Mouse (Mus musculus) MEL (cell line): ENCODE measurements around the gene Ccdc182. TPM values are rescaled to one million over a fixed set of nuclear protein-coding genes. Genes with fewer than 3 reads are reported as not detected.

ENCODE experiments used
- DNase-seq: peaks from one replicate; pipeline ENCODE4 v3.0.0; 2011; ENCODE audit warnings: low read depth, low spot score
- H3K27ac ChIP-seq: 2 replicates; pipeline ENCODE4 v1.5.1; 2012; ENCODE audit warnings: low read depth, mild to moderate bottlenecking, control low read depth, low read length, moderate library complexity; ENCODE audit not compliant: control insufficient read depth
- H3K27me3 ChIP-seq, 2 experiments: fragments of 150-350 bp in 1 of 2; sonication (generic) in 1 of 2; 2 replicates each; pipeline ENCODE4 v1.6.1; 2012; ENCODE audit warnings: low read length in 2 of 2, mild to moderate bottlenecking in 2 of 2, improper control_type of control experiment in 1 of 2, moderate library complexity in 1 of 2; ENCODE audit not compliant: insufficient read depth in 2 of 2, control insufficient read depth in 1 of 2
- H3K36me3 ChIP-seq, 2 experiments: 2 replicates each; pipeline ENCODE4 v1.6.1; 2012 to 2014; ENCODE audit warnings: low read length in 2 of 2, improper control_type of control experiment in 1 of 2, inconsistent platforms in 1 of 2, mild to moderate bottlenecking in 1 of 2; ENCODE audit not compliant: insufficient read depth in 2 of 2, control insufficient read depth in 1 of 2
- H3K4me1 ChIP-seq, 2 experiments: fragments of 150-350 bp in 1 of 2; sonication (generic) in 1 of 2; 2 replicates each; pipeline ENCODE4 v1.6.1; 2012; ENCODE audit warnings: low read length in 2 of 2, improper control_type of control experiment in 1 of 2, mild to moderate bottlenecking in 1 of 2; ENCODE audit not compliant: insufficient read depth in 2 of 2, control insufficient read depth in 1 of 2
- H3K4me3 ChIP-seq, 2 experiments: fragments of 150-350 bp in 1 of 2; sonication (generic) in 1 of 2; 2 replicates each; pipeline ENCODE4 v1.5.1; 2012; ENCODE audit warnings: low read depth in 2 of 2, low read length in 2 of 2, mild to moderate bottlenecking in 2 of 2, moderate library complexity in 2 of 2, control low read depth in 1 of 2, improper control_type of control experiment in 1 of 2; ENCODE audit not compliant: control insufficient read depth in 1 of 2, insufficient read depth in 1 of 2
- H3K79me2 ChIP-seq: 2 replicates; pipeline ENCODE4 v1.6.1; 2012; ENCODE audit warnings: mild to moderate bottlenecking, low read length, moderate library complexity; ENCODE audit not compliant: control insufficient read depth, poor library complexity, insufficient read depth
- H3K9ac ChIP-seq: 2 replicates; pipeline ENCODE4 v1.6.1; 2012; ENCODE audit warnings: low read depth, mild to moderate bottlenecking, control low read depth, low read length, moderate library complexity; ENCODE audit not compliant: control insufficient read depth, poor library complexity, severe bottlenecking
- H3K9me3 ChIP-seq: fragments of 150-350 bp; sonication (generic); replicated peaks from 2 replicates; pipeline ENCODE4 v1.6.1; 2012; ENCODE audit warnings: mild to moderate bottlenecking, low read length, improper control_type of control experiment, moderate library complexity; ENCODE audit not compliant: insufficient read depth
- BHLHE40 ChIP-seq: IDR thresholded peaks from 2 replicates; pipeline ENCODE4 v1.6.1; 2012; ENCODE audit warnings: low read depth, mild to moderate bottlenecking, inconsistent platforms, low read length, improper control_type of control experiment, borderline replicate concordance
- CHD1 ChIP-seq: IDR thresholded peaks from 2 replicates; pipeline ENCODE4 v1.6.1; 2012; ENCODE audit warnings: low read depth, mild to moderate bottlenecking, inconsistent platforms, low read length, improper control_type of control experiment
- CTCF ChIP-seq, 3 experiments: IDR thresholded peaks in 2 of 3; conservative IDR thresholded peaks in 1 of 3; 2 replicates each; pipeline ENCODE4 v1.5.1; 2011 to 2012; ENCODE audit warnings: low read length in 3 of 3, low read depth in 2 of 3, mild to moderate bottlenecking in 2 of 3, improper control_type of control experiment in 1 of 3, inconsistent platforms in 1 of 3, mixed read lengths in 1 of 3, moderate library complexity in 1 of 3; ENCODE audit not compliant: control insufficient read depth in 1 of 3, insufficient read depth in 1 of 3, poor library complexity in 1 of 3, severe bottlenecking in 1 of 3
- ELF1 ChIP-seq: IDR thresholded peaks from 2 replicates; pipeline ENCODE4 v1.6.1; 2014; ENCODE audit warnings: low read depth, mild to moderate bottlenecking, inconsistent platforms, low read length, improper control_type of control experiment, moderate library complexity
- EP300 ChIP-seq, 2 experiments: IDR thresholded peaks; 2 replicates each; pipeline ENCODE4 v1.6.1; 2011; ENCODE audit warnings: improper control_type of control experiment in 2 of 2, low read length in 2 of 2, low read depth in 1 of 2, mild to moderate bottlenecking in 1 of 2
- GABPA ChIP-seq: IDR thresholded peaks from 2 replicates; pipeline ENCODE4 v1.6.1; 2012; ENCODE audit warnings: low read depth, mild to moderate bottlenecking, inconsistent platforms, low read length, improper control_type of control experiment, moderate library complexity
- JUND ChIP-seq: IDR thresholded peaks from 2 replicates; pipeline ENCODE4 v1.6.1; 2011; ENCODE audit warnings: low read depth, mild to moderate bottlenecking, improper control_type of control experiment, low read length
- KAT2A ChIP-seq: conservative IDR thresholded peaks from 2 replicates; pipeline ENCODE4 v1.6.1; 2012; ENCODE audit warnings: low read depth, low read length, improper control_type of control experiment, inconsistent platforms
- MEF2A ChIP-seq: IDR thresholded peaks from 2 replicates; pipeline ENCODE4 v1.6.1; 2014; ENCODE audit warnings: low read depth, mild to moderate bottlenecking, inconsistent platforms, low read length, improper control_type of control experiment; ENCODE audit not compliant: poor library complexity, insufficient replicate concordance, severe bottlenecking; ENCODE audit errors: extremely low read depth
- MYB ChIP-seq: IDR thresholded peaks from 2 replicates; pipeline ENCODE4 v1.6.1; 2011; ENCODE audit warnings: mild to moderate bottlenecking, low read depth, low read length, improper control_type of control experiment
- NELFE ChIP-seq: IDR thresholded peaks from 2 replicates; pipeline ENCODE4 v1.6.1; 2011; ENCODE audit warnings: low read depth, low read length, improper control_type of control experiment
- NRF1 ChIP-seq: IDR thresholded peaks from 2 replicates; pipeline ENCODE4 v1.6.1; 2014; ENCODE audit warnings: low read depth, mild to moderate bottlenecking, inconsistent platforms, low read length, improper control_type of control experiment, moderate library complexity; ENCODE audit not compliant: poor library complexity, insufficient read depth, severe bottlenecking
- POLR2A ChIP-seq, 2 experiments: IDR thresholded peaks; 2 replicates each; pipeline ENCODE4 v1.6.1; 2011 to 2012; ENCODE audit warnings: low read length in 2 of 2, mild to moderate bottlenecking in 2 of 2, control low read depth in 1 of 2, improper control_type of control experiment in 1 of 2, low read depth in 1 of 2, moderate library complexity in 1 of 2; ENCODE audit not compliant: control insufficient read depth in 1 of 2, insufficient read depth in 1 of 2, poor library complexity in 1 of 2
- RAD21 ChIP-seq: IDR thresholded peaks from 2 replicates; pipeline ENCODE4 v1.6.1; 2011; ENCODE audit warnings: mild to moderate bottlenecking, low read depth, low read length, improper control_type of control experiment
- RCOR1 ChIP-seq: IDR thresholded peaks from 2 replicates; pipeline ENCODE4 v1.6.1; 2012; ENCODE audit warnings: low read depth, mild to moderate bottlenecking, inconsistent platforms, low read length, improper control_type of control experiment
- SMC3 ChIP-seq: IDR thresholded peaks from 2 replicates; pipeline ENCODE4 v1.6.1; 2011; ENCODE audit warnings: low read depth, low read length, improper control_type of control experiment
- TBP ChIP-seq: IDR thresholded peaks from 2 replicates; pipeline ENCODE4 v1.8.0; 2011; ENCODE audit warnings: low read depth, low read length, improper control_type of control experiment
- TCF12 ChIP-seq: IDR thresholded peaks from 2 replicates; pipeline ENCODE4 v1.6.1; 2014; ENCODE audit warnings: low read depth, mild to moderate bottlenecking, inconsistent platforms, low read length, improper control_type of control experiment, moderate library complexity
- UBTF ChIP-seq: IDR thresholded peaks from 2 replicates; pipeline ENCODE4 v1.6.1; 2012; ENCODE audit warnings: low read depth, mild to moderate bottlenecking, inconsistent platforms, low read length, improper control_type of control experiment, moderate library complexity, borderline replicate concordance; ENCODE audit not compliant: insufficient read depth
- USF1 ChIP-seq: IDR thresholded peaks from 2 replicates; pipeline ENCODE4 v1.6.1; 2014; ENCODE audit warnings: low read depth, mild to moderate bottlenecking, inconsistent platforms, low read length, improper control_type of control experiment, moderate library complexity
- ZC3H11A ChIP-seq: IDR thresholded peaks from 2 replicates; pipeline ENCODE4 v1.6.1; 2012; ENCODE audit warnings: low read depth, mild to moderate bottlenecking, inconsistent platforms, low read length, improper control_type of control experiment
- ZKSCAN1 ChIP-seq: IDR thresholded peaks from 2 replicates; pipeline ENCODE4 v1.6.1; 2012; ENCODE audit warnings: low read depth, mild to moderate bottlenecking, inconsistent platforms, low read length, improper control_type of control experiment, moderate library complexity
- ZMIZ1 ChIP-seq: IDR thresholded peaks from 2 replicates; pipeline ENCODE4 v1.6.1; 2012; ENCODE audit warnings: low read depth, mild to moderate bottlenecking, inconsistent platforms, low read length, improper control_type of control experiment, moderate library complexity
- ZNF384 ChIP-seq: IDR thresholded peaks from 2 replicates; pipeline ENCODE4 v1.6.1; 2012; ENCODE audit warnings: low read depth, mild to moderate bottlenecking, inconsistent platforms, low read length, improper control_type of control experiment
- polyA plus RNA-seq, 2 experiments: library from polyadenylated mRNA; stranded (reverse) in 1 of 2; unstranded in 1 of 2; fragments of >175 nt in 1 of 2; fragments of >200 nt in 1 of 2; gene quantifications; 2 replicates each; pipeline versions ENCODE4 v1.2.1 to v1.2.4; 2012; ENCODE audit warnings: low replicate concordance in 2 of 2, low read depth in 1 of 2; ENCODE audit not compliant: insufficient read length in 2 of 2, insufficient read depth in 1 of 2, missing spikeins in 1 of 2
- total RNA-seq: library from RNA; depleted of rRNA; stranded (reverse); fragments of 300-350 nt; gene quantifications from 2 replicates; pipeline ENCODE4 v1.2.3, GENCODE M21; 2012

The Ccdc182 gene
- total and polyA plus RNA-seq, 3 experiments: not detected

DNA sequence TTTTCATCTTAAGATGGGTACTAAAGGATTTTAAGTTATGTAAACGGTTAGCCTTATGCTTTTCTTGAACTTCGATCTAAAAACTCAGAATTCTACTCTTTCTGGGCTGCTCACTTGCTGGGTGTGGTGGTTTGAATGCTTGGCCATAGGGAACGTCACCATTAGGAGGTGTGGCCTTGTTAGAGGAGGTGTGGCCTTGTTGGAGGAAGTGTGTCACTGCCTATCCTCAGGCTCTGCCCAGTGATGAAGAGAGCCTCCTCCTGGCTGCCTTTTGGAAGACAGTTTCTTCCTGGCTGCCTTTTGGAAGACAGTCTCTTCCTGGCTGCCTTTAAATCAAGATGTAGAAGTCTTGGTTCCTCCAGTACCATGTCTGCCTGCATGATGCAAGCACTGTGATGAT is 22.0 kb upstream of the Ccdc182 start:
- TF ChIP-seq JUND (no peak), GABPA (no peak), ZC3H11A (no peak), ZKSCAN1 (no peak), TBP (no peak), UBTF (no peak), ZNF384 (no peak), MYB (no peak), KAT2A (no peak), NELFE (no peak), SMC3 (peak; percentile 37), CTCF (IDR thresholded peaks at IDR 0.05 in 2 of 3, conservative IDR thresholded peaks at IDR 0.05 in 1 of 3; ENCODE audit: control insufficient read depth in 1 of 3, insufficient read depth in 1 of 3, low read depth in 2 of 3, low read length in 3 of 3, poor library complexity in 1 of 3, severe bottlenecking in 1 of 3) (peak in 1 of 3 experiments; percentile 32; a peak in 2 of 6 replicates), USF1 (no peak), EP300 (IDR thresholded peaks at IDR 0.05; ENCODE audit: low read depth in 1 of 2, low read length in 2 of 2) (no peak), RAD21 (peak; percentile 8), ELF1 (no peak), TCF12 (no peak), RCOR1 (no peak), ZMIZ1 (no peak), NRF1 (no peak), CHD1 (no peak), MEF2A (no peak), POLR2A (IDR thresholded peaks at IDR 0.05; ENCODE audit: control insufficient read depth in 1 of 2, insufficient read depth in 1 of 2, low read depth in 1 of 2, low read length in 2 of 2, poor library complexity in 1 of 2) (no peak), BHLHE40 (no peak)
- Histone ChIP-seq H3K9ac (no peak overlapping the region), H3K27ac (no peak overlapping the region), H3K9me3 (no peaks in the 10 kb centered on the region), H3K27me3 (peaks cover 7% of the 10 kb centered on the region in 2 experiments), H3K79me2 (no peaks in the 10 kb centered on the region), H3K4me3 (no peak overlapping the region), H3K36me3 (no peaks in the 10 kb centered on the region), H3K4me1 (no peaks in the 10 kb centered on the region)
- DNase-seq: peak; percentile 40
